Mouse (Mus musculus): Measurements from ENCODE around the gene Dnaja1.
A peak's percentile ranks its signal among the peaks of the same experiment; 100 is the strongest.

Gene Dnaja1

DNA sequence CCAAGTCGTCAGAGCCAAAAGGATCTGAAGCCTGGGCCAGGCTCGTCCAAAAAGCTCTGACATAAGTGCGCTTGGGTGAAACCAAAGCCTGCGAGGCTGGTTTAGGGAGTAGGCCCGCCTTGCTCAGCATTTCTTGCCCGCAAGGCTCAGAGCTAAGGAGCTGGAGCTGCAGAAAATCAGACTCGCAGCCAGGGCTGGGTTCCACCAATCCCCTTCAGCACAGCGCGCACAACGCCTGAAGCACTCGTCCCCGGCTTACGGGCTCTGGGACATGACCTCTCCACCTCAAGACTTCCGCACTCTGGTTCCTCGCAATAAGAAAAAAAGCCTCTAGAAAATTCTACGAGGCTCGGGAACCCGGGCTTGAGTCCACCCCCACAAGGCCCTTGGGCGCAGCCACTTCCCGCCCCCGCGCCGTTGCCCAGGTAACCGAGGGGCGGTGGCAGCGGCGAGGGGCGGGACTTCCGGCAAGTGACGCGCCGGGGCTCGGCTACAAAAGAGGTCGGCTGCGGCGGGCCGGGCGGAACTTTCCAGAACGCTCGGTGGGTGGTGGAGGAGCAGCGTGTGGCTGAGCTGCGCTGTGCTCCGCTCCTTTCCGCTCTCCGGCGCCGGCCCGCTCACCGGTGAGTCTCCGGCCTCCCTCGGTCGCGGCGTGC is at the start of gene Dnaja1:
Dnaja1 (plus strand) TSS at position 140 of the 656 bp plus-strand sequence.
- DNase-seq (ENCODE audit: low spot score), result peak; percentile 95

DNA sequence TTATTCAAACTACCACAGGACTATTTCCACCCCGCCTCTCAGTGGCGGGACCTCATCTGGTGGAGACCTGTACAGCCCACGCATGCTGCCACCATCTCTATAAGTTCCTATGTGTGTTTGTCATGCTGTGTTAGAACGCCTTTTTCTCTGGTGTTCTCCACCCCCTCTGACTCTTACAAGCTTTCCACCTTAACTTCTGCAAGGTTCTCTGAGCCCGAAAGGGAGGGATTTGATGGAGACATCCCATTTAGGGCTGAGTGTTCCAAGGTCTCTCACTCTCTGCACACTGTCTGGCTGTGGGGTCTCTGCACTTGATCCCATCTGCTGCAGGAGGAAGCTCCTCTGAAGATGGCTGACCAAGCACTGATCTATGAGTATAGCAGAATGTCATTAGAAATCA is 48.4 kb upstream of the Dnaja1 start:
- DNase-seq (ENCODE audit: low spot score), result no peak

GRCm38 (mm10) chr4:40676338-40676737 is 45.6 kb upstream of the Dnaja1 start:
- DNase-seq (ENCODE audit: low spot score), result no peak

DNA sequence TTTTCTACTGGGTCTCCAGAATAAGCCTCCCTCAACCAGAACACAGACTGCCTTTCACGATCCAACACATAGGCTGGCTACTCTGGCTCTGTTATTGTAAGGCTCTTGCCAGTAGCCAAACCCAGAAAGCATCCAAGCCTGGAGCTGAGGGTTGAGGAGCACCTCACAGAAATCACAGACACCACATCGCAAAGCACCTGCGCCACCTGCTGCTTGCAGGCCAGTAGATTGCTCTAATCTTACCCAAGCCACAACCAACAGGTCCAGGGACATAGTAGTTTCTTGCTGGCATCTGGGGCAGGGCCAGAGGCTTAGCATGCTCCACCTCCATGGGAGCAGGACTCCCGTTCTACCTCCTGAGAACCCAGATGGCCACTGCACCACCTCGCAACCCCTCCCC is 44.8 kb upstream of the Dnaja1 start:
- DNase-seq (ENCODE audit: low spot score), result no peak

DNA sequence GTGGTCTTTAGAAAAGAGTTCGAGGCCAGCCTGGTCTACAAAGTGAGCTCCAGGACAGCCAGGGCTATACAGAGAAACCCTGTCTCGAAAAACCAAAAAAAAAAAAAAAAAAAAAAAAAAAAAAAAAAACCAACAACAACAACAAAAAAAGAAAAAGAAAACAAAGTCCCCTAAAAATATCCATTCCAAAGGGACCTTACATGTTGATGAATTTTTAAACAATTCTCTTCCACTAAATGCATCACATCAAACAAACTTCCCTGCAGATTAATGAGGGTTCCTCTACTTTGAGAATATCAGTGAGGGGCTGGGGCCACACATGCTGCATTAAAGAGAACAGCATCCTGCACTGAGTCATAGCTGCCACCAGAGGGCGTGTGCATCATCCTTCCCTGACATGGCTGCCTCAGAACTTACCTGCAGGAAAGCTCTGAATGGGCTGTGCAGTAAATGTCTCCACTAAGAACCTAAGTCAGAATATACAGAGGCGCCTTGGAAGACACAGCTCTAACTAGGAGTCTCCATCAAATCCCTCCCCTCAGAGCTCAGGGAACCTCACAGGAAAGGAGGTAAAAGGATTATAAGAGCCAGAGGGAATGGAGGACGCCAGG is 41.6 kb upstream of the Dnaja1 start:
- peak; percentile 56 for DNase-seq (ENCODE audit: low spot score)

- DNase-seq (ENCODE audit: low spot score), result peak; percentile 47
Observed at GRCm38 (mm10) chr4:40681908-40682307, 40.0 kb upstream of the Dnaja1 start.

DNA sequence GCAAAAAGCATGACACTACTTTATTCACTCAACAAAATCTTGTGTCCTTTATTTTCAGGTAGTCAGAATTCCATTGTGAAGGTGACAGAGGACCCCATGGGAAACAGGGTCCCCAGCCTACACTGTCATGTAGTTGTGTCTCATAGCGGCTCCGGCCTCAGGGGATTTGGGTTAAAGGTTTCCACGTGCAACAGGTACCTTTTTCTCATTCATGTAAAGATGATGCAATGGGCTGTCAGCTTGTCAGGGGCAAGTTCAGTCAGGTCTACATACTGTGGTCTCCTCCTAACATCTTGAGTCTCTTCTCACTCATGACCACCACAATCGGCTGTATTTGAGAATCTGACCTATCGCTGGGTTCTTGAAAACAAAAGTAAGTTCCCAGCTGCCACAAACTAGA is 39.6 kb upstream of the Dnaja1 start:
- DNase-seq (ENCODE audit: low spot score), result no peak

- no peak for DNase-seq (ENCODE audit: low spot score)
Observed at GRCm38 (mm10) chr4:40683306-40683705, 38.6 kb upstream of the Dnaja1 start.

DNA sequence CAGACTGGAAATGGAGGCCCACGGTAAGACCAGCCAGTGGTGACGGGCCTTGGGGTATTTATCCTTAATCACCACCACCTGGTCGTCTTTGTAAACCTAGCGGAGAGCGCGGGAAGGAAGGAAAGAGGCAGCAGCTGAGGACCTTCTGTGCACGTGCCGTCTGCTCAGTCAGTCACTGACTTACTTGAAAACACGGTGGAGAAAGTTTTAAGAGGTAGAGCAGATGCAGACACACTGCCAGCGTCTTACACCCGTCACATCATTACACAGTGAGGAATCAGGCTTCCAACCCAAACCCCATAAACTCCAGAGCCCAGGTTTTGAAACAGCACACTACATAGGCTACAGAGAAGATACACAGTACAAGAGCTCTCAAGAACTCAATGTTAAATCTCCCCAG is 30.9 kb upstream of the Dnaja1 start:
- no peak for DNase-seq (ENCODE audit: low spot score)

DNA sequence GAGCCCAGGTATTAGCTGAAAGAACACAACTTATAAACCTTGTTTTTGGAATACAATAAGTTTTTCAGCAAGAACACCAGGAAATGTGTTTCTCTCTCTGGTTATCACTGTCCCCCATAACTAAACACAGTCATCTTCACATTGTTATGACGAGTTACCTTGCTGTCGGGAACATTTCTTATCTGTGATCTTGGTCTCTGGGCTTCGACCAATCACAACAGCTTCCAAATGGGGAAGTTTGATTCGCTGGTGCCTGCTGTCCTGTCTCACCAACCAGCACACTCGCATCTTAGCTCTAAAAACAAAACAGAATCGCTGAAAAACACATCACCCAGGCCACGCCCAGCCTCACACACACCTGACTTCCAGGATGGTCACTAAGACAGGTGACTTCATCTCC is 24.9 kb upstream of the Dnaja1 start:
- DNase-seq (ENCODE audit: low spot score), result no peak

DNA sequence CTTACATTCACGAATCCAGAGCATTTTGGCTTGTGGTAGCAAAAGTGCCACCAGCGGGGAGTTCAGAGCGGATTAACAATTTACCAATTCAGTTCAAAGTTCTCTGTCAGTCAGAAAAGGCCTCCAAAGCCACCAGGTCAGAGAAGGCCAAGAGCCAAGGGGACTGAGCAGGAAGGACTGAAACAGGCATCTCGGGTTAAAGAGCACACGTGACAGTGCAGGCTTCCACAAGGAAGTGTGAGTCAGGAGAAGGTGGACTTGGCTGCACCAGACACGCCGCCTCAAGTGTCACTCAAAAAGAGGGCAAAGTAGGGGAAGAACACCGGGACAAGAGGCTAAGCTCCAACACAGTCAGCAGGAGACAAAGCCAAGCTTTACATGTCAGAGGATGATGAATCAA is 21.7 kb upstream of the Dnaja1 start:
- DNase-seq (ENCODE audit: low spot score), result no peak

- DNase-seq (ENCODE audit: low spot score), result no peak
Observed at GRCm38 (mm10) chr4:40701796-40702195, 20.2 kb upstream of the Dnaja1 start.

DNA sequence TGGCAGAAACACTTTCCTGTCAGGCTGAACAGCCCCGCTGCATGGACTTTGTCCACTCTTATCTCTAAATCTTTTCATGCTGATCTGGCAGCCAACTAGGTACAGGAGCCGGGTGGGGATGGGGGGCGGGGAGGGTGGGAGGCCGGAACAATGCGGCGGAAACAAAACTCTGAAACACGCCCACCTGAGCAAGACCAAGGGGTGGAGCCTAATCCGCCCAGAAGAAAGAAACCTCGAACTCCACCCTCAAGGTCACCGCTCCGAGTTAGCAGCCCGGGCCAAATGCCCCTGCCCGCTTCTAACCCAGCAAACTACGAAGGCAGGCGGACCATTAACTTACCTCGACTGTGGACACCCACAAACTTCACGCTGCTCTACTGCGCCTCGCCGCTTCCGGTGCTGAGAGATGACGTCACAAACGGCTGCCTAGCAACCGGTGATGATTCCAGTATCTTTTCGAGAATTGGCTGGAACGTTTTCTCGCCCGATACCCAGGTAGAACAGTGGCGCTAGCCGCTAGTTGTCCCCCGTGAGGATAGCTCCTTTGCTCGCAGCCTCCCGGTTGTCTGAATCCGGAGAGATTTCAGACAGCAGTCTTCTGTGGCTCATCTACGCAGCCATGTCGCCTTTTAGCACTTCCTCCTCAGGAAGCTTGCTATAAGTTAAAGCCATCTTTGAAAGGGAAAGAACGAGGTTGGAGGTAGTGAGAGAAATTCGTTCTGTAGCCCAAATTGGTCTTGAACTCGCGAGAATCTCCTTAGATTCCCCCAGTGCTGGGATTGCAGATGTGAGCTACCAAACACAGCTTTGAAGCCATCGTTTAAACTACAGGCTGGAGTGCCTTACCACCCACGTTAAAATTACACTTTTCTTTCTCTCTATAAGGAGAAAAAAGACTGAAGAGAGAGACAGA is 18.9 kb upstream of the Dnaja1 start, which contains the start of gene Aptx:
Aptx (minus strand) TSS at position 398 of the 913 bp plus-strand sequence.
- peak; percentile 94 for DNase-seq (ENCODE audit: low spot score)

DNA sequence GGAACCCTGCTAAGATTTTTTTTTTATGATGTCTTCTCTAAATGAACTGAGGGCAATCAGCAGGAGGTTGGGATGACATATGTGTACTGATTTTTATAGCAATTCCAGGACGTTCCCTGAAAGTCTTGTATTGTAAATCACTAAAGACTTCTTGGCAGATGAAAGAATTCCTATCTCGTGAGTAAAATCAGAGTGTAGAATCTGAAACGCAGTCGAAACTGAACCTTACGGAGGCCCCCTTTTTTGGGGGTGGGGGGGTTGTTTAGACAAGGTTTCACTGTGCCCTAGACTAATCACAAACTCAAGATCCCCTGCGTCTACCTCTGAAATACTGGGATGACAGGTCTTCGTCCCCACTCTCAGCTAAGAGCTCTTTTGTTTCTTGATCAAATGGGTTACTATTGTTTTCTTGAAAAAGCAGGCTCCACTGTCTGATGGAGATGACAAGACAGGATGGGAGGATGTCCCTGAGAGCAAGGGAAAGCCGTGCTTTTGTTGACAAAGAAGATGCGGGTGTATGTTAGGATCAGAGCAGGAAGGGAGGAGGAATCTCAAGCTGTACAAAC is 18.2 kb upstream of the Dnaja1 start:
- DNase-seq (ENCODE audit: low spot score), result no peak

GRCm38 (mm10) chr4:40717141-40717540 is 4.8 kb upstream of the Dnaja1 start:
- DNase-seq (ENCODE audit: low spot score), result no peak

- DNase-seq (ENCODE audit: low spot score), result no peak
Observed at GRCm38 (mm10) chr4:40720910-40721309, 1.0 kb upstream of the Dnaja1 start.

- DNase-seq (ENCODE audit: low spot score), result peak; percentile 71
Observed at GRCm38 (mm10) chr4:40722687-40723460, 924 bp downstream of the Dnaja1 start.

GRCm38 (mm10) chr4:40725141-40725540 is 3.2 kb downstream of the Dnaja1 start:
- DNase-seq (ENCODE audit: low spot score), result no peak

DNA sequence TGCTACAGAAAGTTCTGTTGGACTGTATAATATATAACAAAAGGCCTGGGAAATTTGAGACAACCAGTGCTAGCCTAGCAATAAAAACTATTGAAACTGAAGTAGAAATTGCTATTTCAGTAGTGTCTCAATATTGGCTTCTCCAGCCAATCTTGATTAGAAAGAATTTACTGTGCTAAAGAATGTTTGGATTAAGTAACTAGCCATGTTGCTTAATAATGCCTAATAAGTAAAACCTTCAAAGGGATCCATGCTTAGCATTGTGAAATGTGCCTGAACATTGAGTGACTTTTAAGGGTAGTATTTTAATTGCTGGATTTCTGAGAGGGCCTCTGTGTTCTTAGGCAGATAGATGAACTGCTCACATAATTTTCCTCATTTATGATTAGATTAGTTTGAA is 3.6 kb downstream of the Dnaja1 start:
- no peak for DNase-seq (ENCODE audit: low spot score)

GRCm38 (mm10) chr4:40727247-40727646 is 5.3 kb downstream of the Dnaja1 start:
- DNase-seq (ENCODE audit: low spot score), result no peak

DNA sequence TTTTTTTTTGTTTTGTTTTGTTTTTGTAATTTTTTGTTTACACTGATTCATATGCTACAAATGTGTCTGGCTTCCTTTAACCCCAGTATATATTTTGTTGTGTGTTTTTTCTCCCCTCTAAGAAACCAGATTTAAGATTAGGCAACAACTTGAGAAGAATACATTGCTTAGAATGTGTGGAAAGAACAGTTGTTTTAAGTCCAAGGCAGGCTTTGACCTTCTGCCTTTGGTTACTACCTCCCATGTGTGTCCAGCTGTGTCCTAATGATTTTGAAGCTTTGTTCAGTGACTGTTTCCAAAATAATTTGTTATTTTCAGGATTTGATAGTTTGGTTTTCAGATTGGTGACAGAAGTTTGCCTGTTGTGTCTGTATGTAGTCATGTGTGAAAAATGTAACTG is 9.3 kb downstream of the Dnaja1 start:
- no peak for DNase-seq (ENCODE audit: low spot score)

GRCm38 (mm10) chr4:40735351-40735750 is 13.4 kb downstream of the Dnaja1 start:
- DNase-seq (ENCODE audit: low spot score), result no peak
